Mouse (Mus musculus) left cerebral cortex, postnatal 25 days (tissue): ENCODE results near the gene Fzd9. TPM values are rescaled to one million over a fixed set of nuclear protein-coding genes. Genes with fewer than 3 reads are reported as not detected.

Source experiments
- microRNA-seq, 2 experiments: library from miRNA; unstranded; fragments of <30 nt; microRNA quantifications; one replicate each; pipeline ENCODE4 v1.2.0; 2022
- total RNA-seq, 2 experiments: library from RNA; stranded (reverse); gene quantifications; 2 replicates each; pipeline ENCODE4 v1.2.3; 2021

The Fzd9 gene
- total RNA-seq, 2 experiments from 2014 or later: 6.5 to 7.2 TPM

Small RNAs within 50 kb of the gene (microRNA-seq; reads per million reads assigned to microRNA genes)
- 0 reads per million in 2 experiments for gene Gm25315

Other genes with a start within 250 kb of the Fzd9 start
- 10 to 100 TPM; 35.5 to 41.4 TPM for gene Abhd11, start 242.1 kb downstream of the Fzd9 start, total RNA-seq
- 100 to 1,000 TPM; 388 to 416 TPM for gene Stx1a, start 227.7 kb downstream of the Fzd9 start, total RNA-seq
- gene Dnajc30, start 187.0 kb downstream of the Fzd9 start, total RNA-seq: 10 to 100 TPM; 38.3 to 42.4 TPM
- gene Bud23, start 186.3 kb downstream of the Fzd9 start, total RNA-seq: 10 to 100 TPM; 49.7 to 51.0 TPM
- 10 to 100 TPM; 25.3 to 28.7 TPM for gene Vps37d, start 173.0 kb downstream of the Fzd9 start, total RNA-seq
- 1 to 10 TPM; 4.6 to 5.7 TPM for gene Mlxipl, start 161.3 kb downstream of the Fzd9 start, total RNA-seq
- 10 to 100 TPM; 30.1 to 30.7 TPM for gene Tbl2, start 101.6 kb downstream of the Fzd9 start, total RNA-seq
- gene Bcl7b, start 82.9 kb downstream of the Fzd9 start, total RNA-seq: 10 to 100 TPM; 52.4 to 53.4 TPM
- gene Baz1b, start 64.0 kb downstream of the Fzd9 start, total RNA-seq: 10 to 100 TPM; 64.5 to 72.0 TPM
- under 1 TPM in 1 of 2 experiments, not detected in 1; 0.50 TPM for gene Fkbp6, start 98.8 kb upstream of the Fzd9 start, total RNA-seq
- not detected for gene Trim50, start 102.1 kb upstream of the Fzd9 start, total RNA-seq
- 10 to 100 TPM; 15.7 to 18.8 TPM for gene Nsun5, start 118.7 kb upstream of the Fzd9 start, total RNA-seq
- gene Pom121, start 143.3 kb upstream of the Fzd9 start, total RNA-seq: 10 to 100 TPM; 51.6 to 51.7 TPM